Mouse (Mus musculus): ENCODE data around the gene Slc26a1. TPM values are rescaled to one million over a fixed set of nuclear protein-coding genes. Genes with fewer than 3 reads are reported as not detected.
"Not testable (repeated sequence)": the region's sequence is repeated elsewhere in the genome, so short reads cannot be mapped to it uniquely, and the experiment has no call there.

The Slc26a1 gene
- polyA plus RNA-seq, 1 experiment from 2014 or later = 2.1 TPM

GRCm38 (mm10) chr5:108647820-108648465 is 27.4 kb downstream of the Slc26a1 start:
- WGBS = 85% methylated on average over 2 of the region's 2 CpGs
- H3K4me1 ChIP-seq (ENCODE audit: control insufficient read depth, insufficient read depth, low read length) = no peaks in the 10 kb centered on the region
- H3K27ac ChIP-seq (ENCODE audit: low read depth, low read length) = no peak overlapping the region
- H3K36me3 ChIP-seq (ENCODE audit: control insufficient read depth, insufficient read depth, low read length) = peaks cover 67% of the 10 kb centered on the region
- DNase-seq (ENCODE audit: low spot score) = no peak
- H3K4me3 ChIP-seq (ENCODE audit: low read depth, low read length) = no peak overlapping the region
- no peak overlapping the region for H3K9ac ChIP-seq (ENCODE audit: low read length)
- no peaks in the 10 kb centered on the region for H3K27me3 ChIP-seq (replicated peaks; ENCODE audit: control insufficient read depth, insufficient read depth, low read length)
- H3K4me2 ChIP-seq (ENCODE audit: low read length) = no peak overlapping the region
- no peak for ATAC-seq
- no peaks in the 10 kb centered on the region for H3K9me3 ChIP-seq (replicated peaks; ENCODE audit: control insufficient read depth, low read length)

- Histone ChIP-seq H3K4me2 (ENCODE audit: low read length) (no peak overlapping the region), H3K4me3 (ENCODE audit: low read depth, low read length) (no peak overlapping the region), H3K4me1 (ENCODE audit: control insufficient read depth, insufficient read depth, low read length) (no peaks in the 10 kb centered on the region), H3K27ac (ENCODE audit: low read depth, low read length) (no peak overlapping the region), H3K36me3 (ENCODE audit: control insufficient read depth, insufficient read depth, low read length) (peaks cover 61% of the 10 kb centered on the region), H3K9me3 (replicated peaks; ENCODE audit: control insufficient read depth, low read length) (no peaks in the 10 kb centered on the region), H3K27me3 (replicated peaks; ENCODE audit: control insufficient read depth, insufficient read depth, low read length) (no peaks in the 10 kb centered on the region), H3K9ac (ENCODE audit: low read length) (no peak overlapping the region)
- ATAC-seq = no peak
- no peak for DNase-seq (ENCODE audit: low spot score)
- 89% methylated on average over 2 of the region's 2 CpGs for WGBS
These were observed 28.1 kb downstream of the Slc26a1 start for GRCm38 (mm10) chr5:108647311-108647710.

- peaks cover 60% of the 10 kb centered on the region for H3K36me3 ChIP-seq (ENCODE audit: control insufficient read depth, insufficient read depth, low read length)
- no peak for DNase-seq (ENCODE audit: low spot score)
These were observed 29.1 kb downstream of the Slc26a1 start for GRCm38 (mm10) chr5:108646343-108646660.

GRCm38 (mm10) chr5:108645651-108646342 is 29.6 kb downstream of the Slc26a1 start:
- Histone ChIP-seq H3K4me1 (ENCODE audit: control insufficient read depth, insufficient read depth, low read length) (no peaks in the 10 kb centered on the region), H3K36me3 (ENCODE audit: control insufficient read depth, insufficient read depth, low read length) (peaks cover 60% of the 10 kb centered on the region), H3K9ac (ENCODE audit: low read length) (no peak overlapping the region), H3K4me2 (ENCODE audit: low read length) (no peak overlapping the region), H3K27ac (ENCODE audit: low read depth, low read length) (no peak overlapping the region), H3K4me3 (ENCODE audit: low read depth, low read length) (no peak overlapping the region), H3K9me3 (replicated peaks; ENCODE audit: control insufficient read depth, low read length) (no peaks in the 10 kb centered on the region), H3K27me3 (replicated peaks; ENCODE audit: control insufficient read depth, insufficient read depth, low read length) (no peaks in the 10 kb centered on the region)
- DNase-seq (ENCODE audit: low spot score) = no peak
- ATAC-seq = peak; percentile 29; the same call in 1 of the 2 replicates
- WGBS = 93% methylated on average over 9 of the region's 9 CpGs

More at GRCm38 (mm10) chr5:108646343-108646660, 29.1 kb downstream of the Slc26a1 start:
- H3K9ac ChIP-seq (ENCODE audit: low read length) = no peak overlapping the region
- 94% methylated on average over 3 of the region's 3 CpGs for WGBS
- no peak overlapping the region for H3K27ac ChIP-seq (ENCODE audit: low read depth, low read length)
- H3K9me3 ChIP-seq (replicated peaks; ENCODE audit: control insufficient read depth, low read length) = no peaks in the 10 kb centered on the region
- H3K4me3 ChIP-seq (ENCODE audit: low read depth, low read length) = no peak overlapping the region
- no peak for ATAC-seq
- H3K4me1 ChIP-seq (ENCODE audit: control insufficient read depth, insufficient read depth, low read length) = no peaks in the 10 kb centered on the region
- H3K27me3 ChIP-seq (replicated peaks; ENCODE audit: control insufficient read depth, insufficient read depth, low read length) = no peaks in the 10 kb centered on the region
- H3K4me2 ChIP-seq (ENCODE audit: low read length) = no peak overlapping the region

GRCm38 (mm10) chr5:108643674-108644073 is 31.7 kb downstream of the Slc26a1 start:
- no peak for ATAC-seq
- Histone ChIP-seq H3K9me3 (replicated peaks; ENCODE audit: control insufficient read depth, low read length) (no peaks in the 10 kb centered on the region), H3K27ac (ENCODE audit: low read depth, low read length) (no peak overlapping the region), H3K4me1 (ENCODE audit: control insufficient read depth, insufficient read depth, low read length) (no peaks in the 10 kb centered on the region), H3K4me2 (ENCODE audit: low read length) (no peak overlapping the region), H3K36me3 (ENCODE audit: control insufficient read depth, insufficient read depth, low read length) (peaks cover 45% of the 10 kb centered on the region), H3K27me3 (replicated peaks; ENCODE audit: control insufficient read depth, insufficient read depth, low read length) (no peaks in the 10 kb centered on the region), H3K9ac (ENCODE audit: low read length) (no peak overlapping the region), H3K4me3 (ENCODE audit: low read depth, low read length) (no peak overlapping the region)
- 79% methylated on average over 2 of the region's 2 CpGs for WGBS
- DNase-seq (ENCODE audit: low spot score) = no peak

- no peak overlapping the region for H3K4me3 ChIP-seq (ENCODE audit: low read depth, low read length)
- no peak overlapping the region for H3K4me2 ChIP-seq (ENCODE audit: low read length)
- H3K9ac ChIP-seq (ENCODE audit: low read length) = no peak overlapping the region
- peaks cover 8% of the 10 kb centered on the region; the same call in 1 of the 2 replicates for H3K36me3 ChIP-seq (ENCODE audit: control insufficient read depth, insufficient read depth, low read length)
- H3K4me1 ChIP-seq (ENCODE audit: control insufficient read depth, insufficient read depth, low read length) = no peaks in the 10 kb centered on the region
- ATAC-seq = no peak
- no peak overlapping the region for H3K27ac ChIP-seq (ENCODE audit: low read depth, low read length)
- WGBS = 81% methylated on average over 4 of the region's 4 CpGs
- DNase-seq (ENCODE audit: low spot score) = no peak
- no peaks in the 10 kb centered on the region for H3K27me3 ChIP-seq (replicated peaks; ENCODE audit: control insufficient read depth, insufficient read depth, low read length)
- H3K9me3 ChIP-seq (replicated peaks; ENCODE audit: control insufficient read depth, low read length) = no peaks in the 10 kb centered on the region
These were observed 39.2 kb downstream of the Slc26a1 start for GRCm38 (mm10) chr5:108636172-108636571.

GRCm38 (mm10) chr5:108634088-108634487 is 41.3 kb downstream of the Slc26a1 start:
- not testable (repeated sequence) for H3K4me2 ChIP-seq (ENCODE audit: low read length); H3K9ac ChIP-seq (ENCODE audit: low read length); H3K4me1 ChIP-seq (ENCODE audit: control insufficient read depth, insufficient read depth, low read length); H3K36me3 ChIP-seq (ENCODE audit: control insufficient read depth, insufficient read depth, low read length); H3K4me3 ChIP-seq (ENCODE audit: low read depth, low read length); H3K27me3 ChIP-seq (replicated peaks; ENCODE audit: control insufficient read depth, insufficient read depth, low read length); ATAC-seq; H3K9me3 ChIP-seq (replicated peaks; ENCODE audit: control insufficient read depth, low read length); DNase-seq (ENCODE audit: low spot score); H3K27ac ChIP-seq (ENCODE audit: low read depth, low read length)
- WGBS = over 99% methylated on average over 2 of the region's 3 CpGs

GRCm38 (mm10) chr5:108633676-108634075 is 41.7 kb downstream of the Slc26a1 start:
- peaks cover 10% of the 10 kb centered on the region for H3K4me1 ChIP-seq (ENCODE audit: control insufficient read depth, insufficient read depth, low read length)
- 95% methylated on average over 4 of the region's 4 CpGs for WGBS

More at GRCm38 (mm10) chr5:108633676-108634075, 41.7 kb downstream of the Slc26a1 start:
- DNase-seq (ENCODE audit: low spot score) (no peak), ATAC-seq (no peak)
- Histone ChIP-seq H3K4me2 (ENCODE audit: low read length) (no peak overlapping the region), H3K27ac (ENCODE audit: low read depth, low read length) (no peak overlapping the region), H3K27me3 (replicated peaks; ENCODE audit: control insufficient read depth, insufficient read depth, low read length) (no peaks in the 10 kb centered on the region), H3K36me3 (ENCODE audit: control insufficient read depth, insufficient read depth, low read length) (0 out of 2 replicates have a peak, but pooled peaks cover 3% of the 10 kb centered on the region), H3K9ac (ENCODE audit: low read length) (no peak overlapping the region), H3K4me3 (ENCODE audit: low read depth, low read length) (no peak overlapping the region), H3K9me3 (replicated peaks; ENCODE audit: control insufficient read depth, low read length) (no peaks in the 10 kb centered on the region)

All from forebrain, embryonic 14.5 days (tissue).